Mouse (Mus musculus) right cerebral cortex, adult 2 months (tissue): ENCODE measurements around the gene Klrc1.
"Not testable (repeated sequence)": the region's sequence is repeated elsewhere in the genome, so short reads cannot be mapped to it uniquely, and the experiment has no call there.

Source experiments
- DNase-seq, 2 experiments: peaks; one replicate each; pipeline ENCODE4 v3.0.0; 2021 to 2022; ENCODE audit warnings: low spot score in 2 of 2

Gene Klrc1

GRCm38 (mm10) chr6:129678873-129679272 lies at the start of gene Klrc1:
Gene Klrc1 (minus strand): TSS chr6:129678973.
- DNase-seq, result no peak

GRCm38 (mm10) chr6:129727237-129727636 lies 48.5 kb upstream of the Klrc1 start:
- DNase-seq, result no peak

GRCm38 (mm10) chr6:129721390-129721789 lies 42.6 kb upstream of the Klrc1 start:
- DNase-seq, result no peak

GRCm38 (mm10) chr6:129720487-129720886 lies 41.7 kb upstream of the Klrc1 start:
- DNase-seq, result no peak

GRCm38 (mm10) chr6:129717032-129717431 lies 38.3 kb upstream of the Klrc1 start, which contains the start of gene Klri1:
Gene Klri1 (minus strand): TSS chr6:129717132.
- DNase-seq, result no peak

- DNase-seq, result no peak
Observed at GRCm38 (mm10) chr6:129713566-129713965, 34.8 kb upstream of the Klrc1 start.

- not testable (repeated sequence) for DNase-seq
Observed at GRCm38 (mm10) chr6:129691436-129691835, 12.7 kb upstream of the Klrc1 start.

- DNase-seq, result no peak
Observed at GRCm38 (mm10) chr6:129680379-129680778, 1.6 kb upstream of the Klrc1 start.

- not testable (repeated sequence) for DNase-seq
Observed at GRCm38 (mm10) chr6:129661301-129661700, 17.5 kb downstream of the Klrc1 start.

GRCm38 (mm10) chr6:129660589-129660988 lies 18.2 kb downstream of the Klrc1 start, which contains the start of gene Klrc2:
Gene Klrc2 (minus strand): TSS chr6:129660689.
- not testable (repeated sequence) for DNase-seq

GRCm38 (mm10) chr6:129644054-129644453 lies 34.7 kb downstream of the Klrc1 start:
- DNase-seq, result not testable (repeated sequence)

GRCm38 (mm10) chr6:129643237-129643636 lies 35.5 kb downstream of the Klrc1 start, which contains the start of gene Klrc3:
Gene Klrc3 (minus strand): TSS chr6:129643337.
- not testable (repeated sequence) for DNase-seq

GRCm38 (mm10) chr6:129631046-129631445 lies 47.7 kb downstream of the Klrc1 start:
- DNase-seq, result not testable (repeated sequence)

GRCm38 (mm10) chr6:129623735-129624134 lies 55.0 kb downstream of the Klrc1 start, which contains the start of gene Klrk1:
Gene Klrk1 (minus strand): TSS chr6:129623864.
- DNase-seq, result no peak
